Mouse (Mus musculus): ENCODE measurements at regions not wholly inside any gene's neighbourhood (a gene's known extent, or its start where the extent isn't known, plus 50 kb on each side); places are given as distances from the start of the nearest gene placed in this dataset.

- DNase-seq = no peak
Measured at GRCm38 (mm10) chr10:124320191-124321110, 1056.7 kb downstream of the Fam19a2 start.

- no peak for DNase-seq
Measured at GRCm38 (mm10) chr10:124332491-124332890, 1056.8 kb downstream of the Slc16a7 start.

GRCm38 (mm10) chr10:124338923-124339322, 1050.3 kb downstream of the Slc16a7 start:
- DNase-seq = no peak

GRCm38 (mm10) chr10:124349300-124349699, 1040.0 kb downstream of the Slc16a7 start:
- DNase-seq = peak; percentile 82

GRCm38 (mm10) chr10:124362795-124363194, 1026.5 kb downstream of the Slc16a7 start:
- no peak for DNase-seq

- no peak for DNase-seq
Measured at GRCm38 (mm10) chr10:124370994-124371393, 1018.3 kb downstream of the Slc16a7 start.

GRCm38 (mm10) chr10:124402647-124403046, 986.6 kb downstream of the Slc16a7 start:
- DNase-seq = no peak

- no peak for DNase-seq
Measured at GRCm38 (mm10) chr10:124409633-124410032, 979.6 kb downstream of the Slc16a7 start.

- DNase-seq = no peak
Measured at GRCm38 (mm10) chr10:124416531-124416930, 972.7 kb downstream of the Slc16a7 start.

- no peak for DNase-seq
Measured at GRCm38 (mm10) chr10:124423418-124423817, 965.8 kb downstream of the Slc16a7 start.
